Mouse (Mus musculus) T-cell, adult 2 months (primary cell): Measurements from ENCODE around the gene A730071L15Rik.

Source experiments
- DNase-seq: peaks from one replicate; pipeline ENCODE4 v3.0.0; 2022; ENCODE audit warnings: low spot score

Gene A730071L15Rik

DNA sequence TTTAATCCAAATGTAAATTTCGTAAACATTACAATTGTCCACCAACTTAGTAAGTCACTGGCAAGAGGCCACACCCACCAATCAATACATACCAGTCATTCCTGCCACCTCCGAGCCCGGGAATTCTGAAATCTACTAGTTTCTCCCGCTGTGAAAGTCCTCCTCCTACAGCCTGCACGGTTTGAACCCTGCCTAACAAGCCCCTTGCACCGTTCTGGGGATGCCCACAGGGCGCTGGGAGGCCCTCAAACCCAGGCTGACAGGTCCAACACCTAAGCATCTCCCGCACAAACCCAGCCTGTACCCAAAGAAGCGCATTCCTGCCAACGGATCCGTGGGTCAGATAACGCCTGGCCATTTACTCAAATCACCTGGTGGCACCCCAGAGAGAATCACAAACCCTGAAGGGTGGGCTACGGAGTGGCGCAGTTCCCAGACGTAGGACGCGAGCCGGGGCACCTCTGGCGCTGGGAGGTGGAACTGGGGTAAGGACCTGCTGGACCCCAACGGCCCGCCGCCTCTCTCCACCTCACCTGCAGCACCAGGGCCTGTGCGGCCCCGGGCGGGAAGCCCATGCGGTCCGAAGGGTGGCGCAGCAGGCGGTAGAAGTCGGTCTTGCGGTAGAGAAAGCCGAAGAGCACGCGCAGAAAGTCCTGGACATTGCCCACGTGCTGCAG, at the start of gene A730071L15Rik:
Gene A730071L15Rik (plus strand): TSS at position 620 of the 677 bp plus-strand sequence.
- no peak for DNase-seq

DNA sequence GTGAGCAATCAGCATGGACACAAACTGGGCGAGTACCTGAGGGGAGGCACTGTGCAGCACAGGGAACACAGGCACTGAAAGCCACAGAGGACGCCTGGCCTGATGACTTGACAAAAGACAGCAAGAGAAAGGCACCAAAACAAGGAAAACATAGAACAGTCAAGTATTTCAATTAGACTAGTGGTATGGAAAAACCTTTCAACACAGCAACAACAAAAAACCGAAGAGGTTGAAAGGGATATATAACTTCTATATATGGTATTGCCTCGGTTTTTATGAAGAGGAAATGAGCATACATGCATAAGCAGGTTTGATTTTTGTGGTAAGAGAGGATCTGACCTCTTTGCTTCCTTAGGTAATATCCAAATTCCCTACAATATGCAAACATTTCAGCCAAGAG, 47.0 kb upstream of the A730071L15Rik start:
- DNase-seq = peak; percentile 10

DNA sequence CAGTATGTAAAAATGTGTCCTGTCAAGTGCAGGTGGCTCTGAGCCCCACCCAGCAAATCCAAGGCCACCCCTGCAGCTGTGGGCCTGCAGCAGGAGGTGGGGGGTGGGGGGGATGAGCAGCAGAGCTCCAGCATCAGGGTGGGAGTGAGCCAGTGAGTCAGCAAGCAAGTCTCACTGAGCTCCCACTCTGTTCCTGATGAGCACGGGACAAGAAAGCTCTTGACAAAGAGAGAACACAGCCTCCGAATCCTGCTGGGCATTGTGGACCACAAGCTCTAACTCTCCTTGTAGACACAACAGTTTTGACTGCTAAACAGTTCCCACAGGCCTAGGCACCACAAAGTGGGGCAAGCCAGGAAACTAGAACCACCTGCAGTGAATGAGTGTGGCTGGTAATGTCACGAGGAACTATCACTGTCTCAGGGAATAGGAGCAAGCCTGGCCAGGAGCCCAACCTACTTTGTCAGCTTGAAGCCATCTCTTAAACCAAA, 45.6 kb upstream of the A730071L15Rik start:
- no peak for DNase-seq

DNA sequence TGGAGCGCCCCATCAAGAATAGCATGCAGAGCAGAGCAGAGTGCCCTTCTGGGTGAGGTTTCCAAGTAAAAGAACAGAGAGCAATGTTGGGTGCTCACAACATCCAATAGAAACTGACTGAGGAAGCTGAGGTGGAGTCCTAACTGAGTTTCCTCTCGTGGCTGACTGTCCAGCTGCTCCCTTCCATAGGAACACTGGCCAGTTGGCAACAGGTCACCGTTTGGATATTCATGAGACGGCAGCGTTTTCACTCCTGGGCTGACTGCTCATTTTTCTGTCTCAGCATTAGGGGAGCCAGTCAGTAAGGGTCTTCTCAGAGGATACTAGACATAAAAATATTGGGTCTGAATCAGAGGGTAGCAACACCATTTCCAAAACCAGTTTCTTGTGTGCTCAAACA, 43.2 kb upstream of the A730071L15Rik start:
- DNase-seq = no peak

DNA sequence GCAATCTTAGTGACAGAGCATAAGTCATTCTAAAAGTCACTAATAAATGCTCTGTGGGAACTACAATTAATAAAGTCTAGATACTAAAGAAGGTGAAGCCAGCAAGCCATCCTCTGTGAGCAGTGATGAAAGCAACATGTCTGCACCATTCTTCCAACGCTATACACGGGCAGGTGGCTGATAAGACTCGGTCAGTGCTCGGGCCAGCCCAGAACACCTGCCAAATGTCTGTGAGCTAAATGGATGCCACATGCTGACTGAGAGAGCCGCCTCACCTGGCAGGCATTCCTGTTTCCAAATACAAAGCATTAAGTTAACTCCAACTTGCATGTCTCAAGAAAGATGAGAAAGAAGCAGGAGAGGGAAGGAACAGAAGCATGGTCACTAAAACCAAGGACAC, 42.7 kb upstream of the A730071L15Rik start:
- DNase-seq = no peak

DNA sequence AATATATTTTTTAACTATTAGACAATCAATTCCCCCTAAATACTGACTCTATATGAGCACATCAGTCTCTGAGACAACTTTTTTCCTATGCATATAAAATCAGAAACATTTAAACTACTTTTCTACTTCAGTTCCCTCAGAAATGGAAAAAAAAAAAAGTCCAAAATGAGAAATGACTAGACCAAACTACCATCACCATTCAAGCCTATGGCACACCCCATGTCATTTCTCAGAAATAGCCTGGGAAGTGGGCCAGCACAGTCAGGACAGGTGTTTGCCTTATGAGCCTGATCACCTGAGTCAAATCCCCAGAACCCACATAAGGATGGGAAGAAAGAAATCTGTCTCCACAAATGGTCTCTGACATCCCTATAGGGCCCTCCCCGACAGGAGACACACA, 41.3 kb upstream of the A730071L15Rik start:
- DNase-seq = no peak

DNA sequence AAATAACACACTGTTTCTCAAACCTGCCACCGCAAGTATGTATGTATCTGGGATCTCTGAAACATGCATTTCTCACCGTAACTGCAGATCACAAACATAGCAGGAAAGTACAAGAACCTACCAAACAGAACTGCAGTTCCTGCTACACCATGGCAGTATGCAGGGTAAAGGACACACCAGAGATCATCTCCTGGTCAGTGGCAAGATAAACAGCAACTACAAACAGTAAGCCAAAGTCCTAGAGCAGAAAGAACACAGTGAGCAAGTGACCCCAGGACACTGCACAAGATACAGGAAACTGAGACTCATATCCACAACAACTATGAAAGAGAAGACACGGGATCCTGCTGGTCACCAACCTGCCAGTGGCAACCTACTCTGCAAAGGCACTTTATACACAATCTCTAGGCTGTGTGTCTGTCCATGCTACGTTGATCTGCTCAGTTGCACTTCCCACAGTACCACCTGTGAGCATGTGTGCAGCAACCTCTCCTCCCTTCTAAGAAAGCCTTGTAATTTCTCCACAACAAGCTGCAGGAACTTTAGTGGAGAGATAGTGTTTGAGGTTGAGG, 40.0 kb upstream of the A730071L15Rik start:
- DNase-seq = no peak

DNA sequence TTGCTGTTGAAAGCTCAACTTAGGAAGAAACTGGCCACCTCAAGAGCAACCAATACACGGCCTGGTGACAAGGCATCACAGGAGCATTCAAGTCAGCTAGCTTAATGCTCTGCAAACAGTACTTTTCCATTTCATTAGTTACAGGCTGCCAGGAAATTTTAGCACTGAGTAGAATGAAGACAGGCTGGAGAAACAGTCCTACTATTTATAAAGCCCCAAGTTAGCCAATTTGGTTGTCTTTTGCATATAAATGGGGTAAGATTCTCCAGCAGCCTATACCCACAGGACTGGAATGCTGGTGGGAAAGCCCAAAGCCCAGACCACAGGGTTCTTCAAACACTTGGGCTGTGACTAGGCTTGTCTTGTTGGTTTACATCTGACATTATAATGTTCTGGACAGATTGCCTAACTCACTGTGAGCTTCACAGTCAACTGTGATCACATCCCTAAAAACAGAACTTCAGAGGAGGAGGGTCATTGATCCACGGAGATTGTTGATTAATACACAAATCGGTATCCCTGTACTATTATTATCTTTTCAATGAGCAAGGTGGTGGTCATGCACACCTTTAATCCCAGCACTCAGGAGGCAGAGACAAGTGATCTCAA, 39.1 kb upstream of the A730071L15Rik start:
- DNase-seq = no peak

DNA sequence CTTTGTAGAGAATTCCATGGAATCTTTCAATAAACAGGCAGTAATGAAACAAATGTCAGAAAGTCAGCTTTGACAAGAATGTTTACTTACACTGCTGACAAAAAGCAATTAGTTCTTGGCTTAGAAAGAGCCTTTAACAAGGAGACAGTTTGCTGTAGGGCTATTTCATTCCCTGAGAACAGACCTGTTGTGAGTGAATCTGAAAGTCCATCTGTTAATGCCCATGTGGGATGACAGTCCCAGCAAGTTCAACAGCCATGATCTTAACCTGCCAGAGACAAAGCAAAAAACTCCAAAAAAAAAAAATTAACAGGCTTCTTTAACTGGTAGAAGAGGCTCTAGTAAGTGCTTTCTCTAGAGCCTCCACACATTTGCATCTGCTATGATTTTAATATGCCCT, 38.3 kb upstream of the A730071L15Rik start:
- DNase-seq = no peak

DNA sequence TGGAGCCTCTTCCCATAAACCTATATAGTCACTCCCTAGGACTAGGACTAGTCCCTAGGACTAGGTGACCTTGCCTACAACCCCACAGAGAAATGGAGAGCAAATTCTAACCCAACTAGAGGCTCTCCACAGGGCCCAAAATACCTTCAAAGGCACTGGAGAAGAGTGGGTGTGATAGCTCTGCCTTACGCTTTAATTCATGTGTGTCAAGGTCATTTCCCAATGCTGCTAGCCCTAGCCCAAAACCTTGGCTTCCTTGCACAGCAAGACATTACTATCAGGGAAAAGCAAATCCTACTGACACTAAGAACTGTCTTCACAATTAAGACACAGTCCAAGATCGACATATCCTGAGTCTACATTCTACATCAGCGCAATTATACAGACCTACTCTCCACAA, 36.8 kb upstream of the A730071L15Rik start:
- DNase-seq = no peak

DNA sequence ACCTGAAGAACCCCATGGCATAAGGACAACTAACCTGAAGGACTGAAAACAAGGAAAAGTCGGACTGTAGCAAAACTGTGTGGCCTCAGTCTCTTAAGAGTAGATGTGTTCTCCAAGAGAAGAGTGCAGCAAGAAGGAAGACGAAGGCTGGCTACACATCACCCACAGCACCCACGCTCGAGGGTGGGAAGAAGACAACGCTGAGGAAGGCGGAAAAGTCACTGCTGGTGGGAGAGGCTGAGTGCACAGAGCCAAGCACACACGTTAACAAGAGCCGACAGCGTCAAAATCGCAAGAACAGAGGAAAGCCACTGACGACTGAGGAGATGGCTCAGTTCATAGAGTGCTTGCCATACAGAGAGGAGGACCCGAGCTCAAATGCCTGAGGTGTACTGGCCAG, 36.1 kb upstream of the A730071L15Rik start:
- no peak for DNase-seq

DNA sequence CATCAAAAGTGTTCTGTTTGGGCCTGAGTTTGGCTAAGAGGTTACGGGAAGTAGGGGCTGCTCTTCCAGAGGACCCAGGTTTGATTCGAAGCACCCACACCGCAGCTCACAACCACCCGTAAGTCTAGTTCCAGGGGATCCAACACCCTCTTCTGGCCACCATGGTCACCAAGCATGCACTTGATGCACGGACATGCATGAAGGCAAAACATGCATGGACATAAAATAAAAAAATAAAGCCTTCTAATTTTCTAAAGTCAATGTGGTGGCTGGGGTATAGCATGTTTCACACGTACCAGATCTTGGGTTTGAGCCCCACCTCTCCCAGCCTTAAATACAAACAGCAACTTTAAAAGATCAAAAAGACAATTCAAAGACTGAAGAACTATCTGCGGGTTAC, 35.0 kb upstream of the A730071L15Rik start:
- DNase-seq = no peak

DNA sequence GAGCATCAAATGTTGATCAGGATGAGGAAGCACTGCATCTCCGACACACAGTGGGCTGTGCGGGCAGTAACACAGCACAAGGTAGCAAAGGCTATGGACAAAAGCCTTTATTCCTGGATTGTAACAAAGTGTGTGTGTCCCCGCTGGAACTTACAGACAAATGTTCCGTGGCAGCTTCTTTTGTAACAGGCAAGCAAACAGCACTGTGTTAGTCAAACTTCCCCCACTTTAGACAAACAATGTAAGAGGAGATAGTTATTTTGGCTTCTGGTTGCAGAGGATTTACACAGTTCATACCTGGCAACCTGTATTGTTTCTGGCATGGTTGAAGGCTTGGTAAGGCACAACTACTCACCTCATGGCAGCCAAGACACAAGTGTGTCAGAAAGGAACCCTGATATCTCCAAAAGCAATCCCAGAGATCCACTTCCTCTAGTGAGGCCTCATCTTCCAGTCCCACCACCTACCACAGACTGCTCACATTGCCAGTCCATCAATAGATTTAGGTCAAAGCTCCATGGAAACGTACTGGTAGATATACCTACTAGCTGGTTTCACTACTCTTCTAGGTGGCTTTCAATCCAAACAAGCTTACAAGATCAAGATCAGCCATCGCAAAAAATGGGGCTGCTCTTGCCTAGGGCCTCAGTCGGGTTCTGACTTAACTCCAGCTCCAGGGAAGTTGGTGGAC, 34.3 kb upstream of the A730071L15Rik start:
- no peak for DNase-seq

DNA sequence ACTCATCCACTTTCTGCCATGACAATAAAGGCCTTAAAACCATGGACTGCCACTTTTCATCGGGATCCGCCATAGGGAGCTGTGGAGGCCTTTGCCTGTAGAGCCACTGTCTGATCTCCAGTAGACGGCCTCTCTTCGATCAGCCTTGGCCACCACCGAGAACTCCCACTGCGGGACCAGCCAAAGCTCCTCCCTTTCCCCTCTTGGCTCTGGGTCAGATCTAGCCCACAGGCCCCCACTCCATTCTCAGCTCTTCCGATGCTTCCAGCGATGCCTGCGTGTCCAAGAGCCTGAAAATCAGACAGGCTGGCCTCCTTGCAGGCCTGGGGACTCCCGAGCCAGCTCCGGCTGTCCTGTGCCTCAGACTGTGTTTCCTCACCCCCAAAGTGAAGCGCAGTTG, 33.5 kb upstream of the A730071L15Rik start:
- DNase-seq = no peak

DNA sequence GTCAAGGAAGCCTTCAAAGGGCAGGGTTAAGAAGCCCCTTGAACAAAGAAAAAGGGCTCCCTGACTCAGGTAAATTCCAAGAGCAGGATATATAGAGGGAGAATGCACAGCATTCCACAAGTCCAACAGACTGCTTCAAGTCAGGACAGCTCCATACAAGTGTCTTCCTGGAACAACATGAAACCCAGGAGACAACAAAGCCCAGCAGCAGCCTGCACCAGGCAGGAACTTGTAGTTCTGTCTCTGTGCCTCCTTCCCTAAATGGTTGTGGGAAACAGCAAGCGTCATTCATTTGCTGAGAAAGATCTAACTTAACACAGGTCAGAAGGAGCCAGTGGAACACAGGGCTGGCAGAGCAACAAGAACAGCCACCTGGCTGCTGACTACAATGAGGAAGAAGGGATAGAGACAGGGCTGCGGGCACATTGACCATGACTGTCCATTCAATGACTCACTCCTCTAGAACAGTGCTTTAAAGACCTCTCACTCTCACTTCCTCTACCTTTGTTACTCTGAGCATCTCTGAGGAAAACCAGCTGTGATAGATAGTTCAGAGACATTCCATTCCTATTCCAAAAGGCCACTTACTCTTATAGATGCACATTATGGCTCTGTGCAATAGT, 30.7 kb upstream of the A730071L15Rik start:
- no peak for DNase-seq

DNA sequence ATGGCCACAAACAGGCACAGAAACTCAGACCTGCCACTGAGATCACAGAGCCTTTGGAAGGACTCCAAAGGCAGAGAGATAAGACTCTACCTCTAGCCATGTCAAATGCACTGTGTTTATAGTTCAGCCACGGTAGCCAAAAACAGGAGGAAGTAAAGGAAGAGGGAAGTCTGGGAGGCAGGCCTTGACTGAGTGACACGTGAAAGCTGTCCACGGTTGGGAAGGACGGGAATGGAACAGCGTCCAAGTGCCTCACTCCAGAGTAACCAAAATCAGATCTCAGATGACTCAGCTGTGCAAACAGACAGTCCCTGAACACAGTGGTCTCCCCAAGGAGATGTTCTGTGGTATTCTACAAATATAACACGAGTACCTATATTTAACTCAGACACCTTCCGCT, 25.1 kb upstream of the A730071L15Rik start:
- no peak for DNase-seq

DNA sequence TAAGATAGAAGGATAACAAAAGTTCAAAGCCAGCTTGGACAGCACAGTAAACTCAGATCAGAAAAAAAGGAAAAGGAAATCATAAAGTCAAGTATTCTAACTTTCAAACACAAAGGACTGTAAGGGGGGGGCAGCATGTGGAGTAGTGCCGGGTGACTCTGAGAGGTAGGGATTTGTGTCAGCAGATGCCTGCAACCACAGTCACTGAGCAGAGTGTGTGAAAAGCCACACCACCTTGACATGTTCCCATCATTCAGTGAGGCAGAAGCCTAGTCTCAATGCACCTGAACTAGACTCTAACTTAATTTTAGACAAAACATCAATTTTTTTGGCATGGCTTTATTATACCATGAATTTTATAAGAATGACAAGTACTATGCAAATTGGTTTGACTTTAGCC, 24.3 kb upstream of the A730071L15Rik start:
- no peak for DNase-seq

DNA sequence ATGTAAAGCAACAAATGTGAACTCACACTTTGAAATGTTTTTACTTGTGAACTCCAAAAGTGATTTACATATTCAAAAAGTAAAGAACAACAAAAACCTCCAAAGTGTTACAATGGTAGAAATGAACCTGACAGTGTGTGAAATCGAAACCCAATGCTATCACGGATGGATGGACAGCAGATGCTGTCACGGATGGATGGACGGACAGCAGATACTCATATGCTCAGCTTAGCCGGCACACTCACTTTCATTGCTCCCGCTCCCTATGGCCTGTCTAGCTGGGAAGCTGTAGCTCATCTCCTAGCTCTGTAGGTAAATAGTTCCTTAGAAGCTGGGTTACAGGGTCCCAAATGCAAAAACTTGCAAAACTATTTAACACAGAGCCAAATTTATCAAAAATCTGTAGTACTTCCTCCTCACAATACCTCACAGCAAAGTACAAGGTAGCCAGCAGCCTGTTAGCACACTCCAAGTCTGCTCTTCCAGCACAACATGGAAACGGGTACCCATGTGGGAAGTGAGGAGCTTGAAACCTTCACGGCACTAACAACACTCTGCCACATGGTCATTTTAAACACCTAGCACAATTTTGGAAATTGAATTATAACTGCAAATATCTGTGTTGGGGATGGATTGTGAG, 21.9 kb upstream of the A730071L15Rik start:
- DNase-seq = no peak

DNA sequence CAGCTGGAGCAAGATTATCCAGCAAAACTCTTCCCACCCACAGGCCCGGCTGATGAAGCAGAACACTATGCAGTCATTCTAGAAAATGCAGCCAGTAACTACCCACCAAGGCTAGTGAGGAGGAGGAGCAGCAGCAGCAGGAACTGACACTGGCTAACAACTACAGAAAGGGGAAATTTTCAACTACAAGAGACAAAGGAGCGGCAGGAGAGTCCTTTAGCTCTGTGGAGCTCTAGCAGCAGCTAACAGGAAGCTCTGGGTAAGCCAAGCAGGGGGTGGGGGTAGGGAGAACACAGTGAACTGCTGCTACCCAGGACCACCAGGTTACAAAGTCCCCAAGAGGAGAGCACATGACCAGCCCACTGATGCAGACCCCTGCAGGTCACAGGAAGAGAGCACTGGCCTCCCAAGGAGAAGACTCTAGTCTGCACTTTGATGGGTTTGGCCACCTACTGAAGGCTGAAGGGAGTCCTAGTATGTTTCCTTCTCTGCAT, 21.1 kb upstream of the A730071L15Rik start:
- peak; percentile 58 for DNase-seq

DNA sequence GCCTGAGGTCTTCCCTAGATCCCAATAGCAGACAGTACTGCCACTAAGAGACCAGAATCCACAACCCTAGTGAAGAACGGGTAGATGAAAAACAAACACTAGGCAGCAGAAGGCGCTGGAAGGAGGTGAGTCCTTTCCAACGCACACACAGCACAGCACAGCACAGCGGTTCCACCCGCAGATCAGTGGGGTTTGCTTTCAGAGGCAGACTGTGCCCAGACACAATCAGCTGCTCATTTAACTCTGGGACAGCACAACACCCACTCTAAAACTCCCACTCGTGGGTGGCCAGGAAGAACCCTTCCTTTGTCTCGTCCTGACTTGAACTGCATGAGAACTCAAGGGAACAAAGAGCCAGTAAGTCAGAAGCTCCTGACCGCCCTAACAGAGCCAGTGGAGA, 20.6 kb upstream of the A730071L15Rik start:
- peak; percentile 8 for DNase-seq

DNA sequence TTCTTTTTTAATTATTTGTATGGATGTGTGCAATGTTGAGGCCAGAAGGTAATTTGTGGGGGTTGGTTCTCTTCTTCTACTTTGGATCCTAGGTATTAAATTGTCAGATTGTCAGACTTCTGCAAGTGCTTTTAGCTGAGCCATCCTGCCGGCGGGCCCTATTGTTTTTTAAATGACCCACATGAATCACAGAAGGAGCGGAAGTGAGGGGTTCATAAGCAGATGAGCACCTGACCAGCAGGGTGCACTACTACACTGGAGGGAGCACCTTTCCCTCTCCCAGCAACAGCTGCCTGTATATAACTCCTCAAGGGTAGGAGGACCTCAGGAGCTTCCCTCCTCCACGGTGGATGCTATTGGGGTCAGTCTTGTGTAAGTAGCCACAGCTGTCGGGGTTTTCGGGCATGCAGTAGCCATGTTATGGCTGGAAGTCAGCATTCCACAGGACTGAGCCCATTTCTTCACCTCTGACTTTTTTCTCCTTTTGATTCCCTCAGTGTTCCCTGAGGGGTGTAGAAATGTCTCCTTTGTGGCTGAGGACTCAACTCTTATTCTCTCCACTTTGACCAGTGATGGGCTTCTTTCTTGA, 18.9 kb upstream of the A730071L15Rik start:
- peak; percentile 46 for DNase-seq
